Mouse (Mus musculus): ENCODE data around the gene Rora.

Gene Rora

DNA sequence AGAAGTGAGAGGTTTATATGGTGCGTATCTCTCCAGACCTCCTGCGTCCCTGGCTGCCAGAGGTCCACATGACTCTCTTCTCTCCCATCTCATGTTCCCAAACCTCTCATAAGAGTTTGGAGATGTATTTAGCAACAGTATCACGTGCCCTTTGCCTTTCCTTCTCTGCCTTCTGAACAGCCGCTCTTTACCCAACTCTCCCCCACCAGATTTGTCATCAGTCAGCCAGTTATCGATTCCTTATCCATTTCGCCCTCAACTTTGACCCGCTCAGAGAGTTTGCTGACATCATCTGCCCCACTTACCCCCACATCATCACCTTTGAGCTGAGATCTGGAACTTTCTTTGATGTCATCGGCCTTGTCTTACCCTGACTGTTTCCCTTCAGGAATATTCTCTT is 230.1 kb downstream of the Rora start:
- DNase-seq (ENCODE audit: low spot score in 2 of 2), result no peak

DNA sequence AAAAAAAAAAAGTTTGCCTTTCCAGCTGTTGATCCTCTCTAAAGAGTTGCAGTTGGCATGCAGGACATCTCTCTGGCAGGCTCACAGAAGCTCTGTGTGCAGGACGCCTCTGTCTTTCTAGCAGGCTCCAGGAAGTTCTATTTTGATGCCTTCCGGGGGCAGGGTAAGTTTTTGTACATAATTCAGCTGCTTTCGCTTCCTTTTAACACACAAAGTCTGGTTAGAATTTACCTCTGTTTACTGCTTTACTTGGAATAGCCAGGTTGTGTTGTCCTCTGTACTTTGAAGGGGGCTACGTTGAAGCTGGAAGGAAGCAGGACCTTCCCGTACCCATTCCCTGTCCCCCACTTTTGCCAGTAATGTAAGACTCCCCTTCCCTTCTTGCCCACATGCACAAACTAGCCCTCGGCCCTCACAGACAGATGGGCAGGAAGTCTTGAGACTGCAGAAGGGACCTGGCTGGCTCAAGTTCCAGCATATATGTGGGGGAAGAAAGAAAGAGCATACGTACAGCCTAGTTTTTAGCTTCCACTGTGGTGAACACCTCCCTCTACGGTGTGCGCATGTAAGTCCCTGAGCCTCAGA is 231.0 kb downstream of the Rora start:
- DNase-seq (ENCODE audit: low spot score in 2 of 2), result peak in 1 of 2 experiments; percentile 23

DNA sequence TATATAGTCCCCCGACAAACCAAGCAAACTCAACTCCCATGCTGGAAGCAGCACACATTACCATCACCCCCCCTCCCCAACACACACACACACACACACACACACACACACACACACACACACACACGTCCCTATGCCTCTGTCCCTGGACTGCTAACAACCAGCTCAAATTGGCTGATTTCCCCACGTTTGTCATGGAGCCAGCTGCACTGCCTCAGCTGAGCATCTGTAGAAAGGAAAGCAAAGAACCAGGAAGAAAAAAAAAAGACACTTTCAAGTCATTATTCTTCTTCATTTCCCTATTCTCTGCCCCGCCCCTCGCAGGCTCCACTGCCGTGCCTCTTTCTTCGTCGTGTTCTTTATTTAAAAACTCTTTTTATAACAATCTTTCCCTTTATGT is 235.1 kb downstream of the Rora start:
- no peak for DNase-seq (ENCODE audit: low spot score in 2 of 2)

DNA sequence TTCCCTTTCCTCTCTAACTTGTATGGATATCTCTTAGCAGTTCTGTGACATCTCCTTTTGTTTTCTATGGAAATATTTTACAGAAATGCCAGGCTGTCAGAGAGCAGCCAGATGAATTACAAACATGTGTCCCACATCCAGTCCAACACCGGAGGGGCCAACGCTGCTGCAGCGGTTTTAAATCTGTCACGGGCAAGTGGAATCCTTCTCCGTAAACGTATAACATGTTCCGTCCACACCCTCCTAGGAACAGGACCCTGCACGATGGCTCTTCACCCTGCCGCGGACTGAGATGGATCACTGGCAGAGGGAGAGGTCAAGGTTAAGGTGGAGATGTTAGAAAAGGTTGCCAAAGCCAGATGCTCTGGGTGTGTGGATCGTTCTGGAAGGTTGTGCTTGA is 237.8 kb downstream of the Rora start:
- DNase-seq (ENCODE audit: low spot score in 2 of 2), result no peak

DNA sequence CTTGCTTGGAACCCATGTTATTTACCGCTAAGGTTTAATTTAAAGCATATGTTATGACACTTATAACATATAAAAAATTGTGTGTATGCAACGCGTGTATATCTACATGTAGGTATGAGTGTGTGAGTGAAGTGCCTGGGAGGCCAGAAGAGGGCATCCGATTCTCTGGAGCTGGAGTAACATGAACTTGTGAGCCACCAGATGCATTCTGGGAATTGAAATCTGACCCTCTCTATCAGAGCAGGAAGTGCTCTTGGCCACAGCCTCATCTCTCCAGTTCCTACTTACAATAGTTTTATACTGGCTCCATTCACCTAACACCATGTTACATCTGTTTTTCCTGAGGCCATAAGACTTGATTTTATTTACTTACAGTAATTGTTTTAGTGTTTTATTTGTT is 238.8 kb downstream of the Rora start:
- DNase-seq (ENCODE audit: low spot score in 2 of 2), result no peak

DNA sequence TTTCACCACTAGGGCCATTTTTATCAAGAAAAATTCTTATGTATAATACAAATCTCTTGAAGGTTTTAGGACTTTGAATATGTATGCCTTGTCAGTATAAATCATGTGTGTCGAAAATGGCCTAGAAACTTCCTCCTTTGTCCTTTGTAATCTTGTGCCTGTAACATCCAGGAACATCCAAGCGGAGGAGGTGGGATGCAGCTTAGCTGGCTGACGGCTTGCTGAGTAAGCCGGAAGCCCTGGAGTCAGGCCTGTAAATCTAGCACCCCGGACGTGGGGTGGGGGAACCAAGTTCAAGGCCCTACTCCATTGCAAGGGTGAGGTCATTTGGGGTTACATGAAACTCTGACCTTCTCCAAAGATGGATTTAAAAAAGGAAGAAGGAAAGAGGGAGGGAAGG is 239.3 kb downstream of the Rora start:
- DNase-seq (ENCODE audit: low spot score in 2 of 2), result no peak

DNA sequence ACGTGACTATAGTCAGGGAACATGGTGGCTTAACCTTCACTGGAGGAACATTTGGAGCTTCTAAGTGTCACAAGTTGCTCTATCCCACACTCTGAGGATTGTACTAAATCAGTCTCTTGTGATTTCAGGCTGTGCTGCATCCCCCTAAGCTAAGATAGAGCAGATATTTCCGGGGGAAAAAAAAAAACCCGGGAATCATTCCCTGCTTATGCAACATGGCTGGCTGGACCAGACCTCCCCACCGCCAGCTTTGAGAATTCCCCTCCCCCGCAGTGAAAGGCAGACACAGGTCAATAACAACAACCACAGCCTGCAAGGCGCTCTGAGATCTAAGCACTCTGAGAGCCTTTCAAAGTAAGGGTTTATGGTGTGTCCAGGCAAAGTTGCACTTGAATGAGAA is 244.7 kb downstream of the Rora start:
- no peak for DNase-seq (ENCODE audit: low spot score in 2 of 2)

DNA sequence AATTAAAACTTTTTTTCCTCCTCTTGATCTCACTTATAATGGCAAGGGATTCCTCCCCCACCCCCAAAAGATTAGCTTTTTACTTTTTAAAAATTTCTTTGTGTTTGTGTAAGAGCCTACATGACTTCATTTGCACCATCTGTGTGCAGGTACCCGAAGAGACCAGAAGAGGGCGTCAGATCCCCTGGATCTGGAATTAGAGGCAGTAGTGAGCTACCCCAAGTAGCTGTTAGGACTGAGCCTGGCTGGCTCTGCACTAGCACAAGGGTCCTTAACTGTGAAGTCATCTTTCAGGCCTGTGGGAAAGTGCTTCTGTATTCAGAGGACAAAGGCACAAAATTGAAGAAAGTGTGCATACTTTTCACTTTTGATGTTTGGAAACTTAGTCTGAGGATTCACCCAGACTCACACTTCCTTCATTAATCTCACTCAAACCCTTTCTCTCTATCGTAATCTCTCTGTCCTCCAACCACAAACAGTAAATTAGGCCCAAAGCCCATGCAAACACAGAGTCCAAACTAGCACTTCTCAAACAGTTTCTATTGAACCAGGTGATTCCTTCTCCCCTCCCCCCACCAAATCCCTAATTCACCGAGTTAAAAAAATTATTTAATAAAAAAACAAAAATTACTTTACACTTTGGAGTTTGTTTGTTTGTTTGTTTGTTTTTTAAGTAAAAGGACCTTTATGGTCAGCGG is 246.1 kb downstream of the Rora start:
- DNase-seq (ENCODE audit: low spot score in 2 of 2), result no peak

DNA sequence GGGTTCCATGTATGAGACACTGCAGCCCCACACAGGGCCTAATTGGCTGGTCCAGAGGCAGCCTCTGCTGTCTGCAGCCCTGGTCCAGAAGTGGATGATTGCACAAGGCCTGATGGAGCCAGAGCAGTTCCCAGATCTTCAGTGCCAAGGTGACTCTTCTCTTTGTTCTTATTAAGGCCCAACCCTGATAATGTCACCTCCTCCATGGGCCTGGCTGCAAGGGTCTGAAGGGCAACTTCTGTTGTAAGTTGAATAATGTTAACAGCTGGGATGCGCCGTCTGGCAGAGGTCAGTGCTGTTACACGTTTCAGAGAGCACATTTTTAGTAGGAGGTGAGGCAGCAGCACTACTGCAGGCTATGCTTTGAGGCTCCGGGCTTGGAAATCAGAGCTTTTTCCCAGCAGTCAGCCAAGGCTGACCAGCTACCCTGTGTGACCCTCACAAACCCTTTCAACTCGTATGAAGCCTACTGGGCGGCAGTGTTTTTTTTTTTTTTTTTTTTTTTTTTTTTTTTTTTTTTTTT is 252.8 kb downstream of the Rora start:
- no peak for DNase-seq (ENCODE audit: low spot score in 2 of 2)

DNA sequence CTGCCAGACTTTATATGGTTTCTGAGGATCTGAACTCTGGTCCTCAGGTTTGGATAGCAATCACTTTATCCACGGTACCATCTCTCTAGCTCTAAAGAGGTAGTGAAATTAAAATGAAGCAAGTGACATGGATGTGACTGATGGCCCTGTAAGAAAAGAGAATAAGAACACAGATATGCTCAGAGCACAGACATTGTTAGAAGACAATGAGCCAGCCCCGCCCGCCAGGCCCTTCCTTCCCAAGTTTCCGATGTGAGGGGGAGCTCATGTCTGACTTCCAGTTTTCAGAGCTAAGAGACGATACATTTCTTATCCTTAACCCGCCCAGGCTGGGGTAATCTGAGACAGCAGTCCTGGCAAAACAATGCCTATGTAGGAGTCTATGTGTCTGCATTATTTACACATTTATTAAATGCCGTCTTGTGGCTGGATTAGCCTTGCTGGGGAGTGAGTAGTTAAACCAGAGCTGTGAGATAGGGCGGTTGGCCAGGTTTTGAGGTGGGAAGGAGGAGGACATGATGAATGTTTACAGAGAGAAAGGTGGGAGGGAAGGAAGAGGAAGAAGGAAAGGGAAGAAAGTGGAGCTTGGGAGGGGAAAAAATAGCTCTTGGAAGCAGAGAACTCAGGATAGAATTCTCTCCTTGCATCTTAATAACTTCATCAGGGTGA is 259.0 kb downstream of the Rora start:
- DNase-seq (ENCODE audit: low spot score in 2 of 2), result no peak

DNA sequence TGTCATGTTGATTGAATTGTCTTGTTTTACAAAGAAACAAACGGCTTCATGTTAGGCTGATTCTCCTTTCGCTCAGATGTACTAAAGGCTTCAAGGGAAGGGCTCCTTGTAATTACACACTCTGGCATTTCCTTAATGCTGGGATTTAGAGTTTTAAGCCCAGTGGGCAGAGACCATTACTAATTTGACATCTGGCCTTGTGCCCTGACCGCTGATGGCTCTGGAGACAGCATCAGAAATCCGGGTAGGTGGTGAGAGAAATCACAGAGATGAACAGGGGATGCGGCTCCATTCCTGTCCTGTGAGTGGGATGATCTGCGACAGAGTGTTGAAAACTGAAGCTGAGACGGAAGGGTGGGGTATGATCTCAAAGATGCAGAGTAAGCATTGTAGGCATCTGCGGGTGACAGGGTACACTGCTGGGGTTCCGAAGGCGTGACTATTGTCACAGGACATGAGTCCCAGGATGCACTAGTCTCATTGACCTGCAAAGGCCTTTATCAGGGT is 259.7 kb downstream of the Rora start:
- no peak for DNase-seq (ENCODE audit: low spot score in 2 of 2)

DNA sequence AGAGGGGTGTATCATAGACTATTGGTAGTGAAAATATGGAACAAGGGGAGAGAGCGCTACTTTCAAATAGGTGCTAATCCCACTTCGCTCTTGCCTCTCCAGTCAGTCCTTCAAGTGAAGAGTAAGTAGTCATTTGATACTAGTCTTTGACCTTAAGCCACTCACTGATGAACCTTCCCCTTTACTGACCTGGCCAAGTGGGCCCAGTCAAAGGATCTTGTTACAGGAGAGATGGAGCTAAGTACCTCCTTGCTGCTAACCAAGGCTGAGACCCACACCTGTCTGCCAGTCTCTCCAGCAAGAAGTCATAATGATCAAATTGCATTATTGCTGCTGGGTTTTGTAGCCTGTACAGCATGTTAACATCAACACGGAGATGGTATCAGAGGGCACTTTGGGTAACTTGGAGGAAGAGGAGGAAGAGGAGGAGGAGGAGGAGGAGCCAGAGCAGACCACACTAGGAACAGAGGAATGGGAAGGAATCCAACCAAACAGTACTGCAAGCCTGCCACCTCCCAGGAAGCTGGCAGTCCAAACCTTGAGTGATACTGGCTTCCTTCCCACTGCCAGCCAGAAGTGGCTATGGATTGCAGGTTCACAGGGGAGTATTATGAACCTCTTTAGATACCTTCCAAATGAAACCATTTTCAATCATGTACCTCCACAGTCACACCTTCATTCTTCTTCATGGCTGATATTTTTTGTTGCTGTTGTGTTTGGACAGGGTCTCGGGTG is 261.1 kb downstream of the Rora start:
- DNase-seq (ENCODE audit: low spot score in 2 of 2), result no peak

DNA sequence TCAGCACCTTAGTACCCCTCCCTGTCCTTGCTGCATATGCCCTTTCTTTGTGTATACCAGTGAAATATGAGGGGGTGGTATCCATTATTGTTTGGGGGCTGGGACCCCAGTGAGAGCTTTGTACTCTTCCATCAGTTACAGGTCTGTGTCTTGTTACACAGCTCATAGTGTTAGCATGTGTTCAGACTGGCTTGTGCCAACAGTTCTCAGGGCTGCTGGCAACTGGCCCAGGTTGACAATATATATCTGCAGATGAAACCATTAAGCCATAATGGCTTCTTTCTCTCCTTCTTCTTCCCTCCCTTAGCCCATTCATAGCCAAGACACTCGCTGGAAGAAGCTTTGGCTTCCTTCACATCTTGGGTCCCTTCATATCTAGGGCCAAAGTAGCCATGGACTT is 263.2 kb downstream of the Rora start:
- no peak for DNase-seq (ENCODE audit: low spot score in 2 of 2)

DNA sequence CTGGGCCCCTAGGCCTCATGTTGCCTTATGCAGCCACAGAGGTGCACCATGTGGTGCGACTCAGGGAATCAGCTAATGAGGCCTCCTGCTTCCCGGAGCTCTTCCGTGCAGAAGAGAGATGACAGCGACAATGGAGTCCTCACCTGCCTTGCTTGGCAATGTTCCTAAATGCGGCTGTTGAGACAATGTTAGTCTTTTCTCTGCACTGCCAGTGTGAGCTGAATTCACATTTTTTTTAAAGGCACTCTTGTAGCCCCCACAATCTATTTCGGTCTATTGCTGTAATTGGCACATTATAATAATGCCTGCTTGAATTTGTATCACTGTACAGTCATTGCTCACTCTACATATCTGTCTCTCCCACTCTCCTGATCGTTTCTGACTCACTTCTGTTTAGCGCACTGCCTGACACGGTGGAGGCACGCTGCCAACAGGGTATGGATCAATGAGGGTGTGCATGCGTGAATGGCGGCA is 269.6 kb downstream of the Rora start:
- no peak for DNase-seq (ENCODE audit: low spot score in 2 of 2)

DNA sequence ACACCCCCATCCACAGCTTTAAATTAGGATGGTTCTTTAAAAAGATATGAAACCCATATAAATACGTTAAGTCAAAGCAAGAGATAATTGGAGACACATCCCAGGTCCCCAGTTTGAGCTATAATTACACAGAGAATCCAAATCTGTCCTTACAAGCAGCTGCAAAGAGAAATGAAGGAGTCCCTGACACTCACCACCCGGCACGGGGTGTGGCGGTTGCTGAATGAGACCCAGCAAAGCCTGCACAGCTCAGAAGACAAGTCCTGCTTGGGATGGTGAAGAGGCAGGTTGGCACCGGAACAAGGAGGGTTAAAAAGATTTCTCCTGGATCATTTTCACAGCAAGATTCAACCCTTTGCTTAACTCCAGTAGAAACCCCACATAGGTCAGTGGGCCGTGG is 272.8 kb downstream of the Rora start:
- no peak for DNase-seq (ENCODE audit: low spot score in 2 of 2)

DNA sequence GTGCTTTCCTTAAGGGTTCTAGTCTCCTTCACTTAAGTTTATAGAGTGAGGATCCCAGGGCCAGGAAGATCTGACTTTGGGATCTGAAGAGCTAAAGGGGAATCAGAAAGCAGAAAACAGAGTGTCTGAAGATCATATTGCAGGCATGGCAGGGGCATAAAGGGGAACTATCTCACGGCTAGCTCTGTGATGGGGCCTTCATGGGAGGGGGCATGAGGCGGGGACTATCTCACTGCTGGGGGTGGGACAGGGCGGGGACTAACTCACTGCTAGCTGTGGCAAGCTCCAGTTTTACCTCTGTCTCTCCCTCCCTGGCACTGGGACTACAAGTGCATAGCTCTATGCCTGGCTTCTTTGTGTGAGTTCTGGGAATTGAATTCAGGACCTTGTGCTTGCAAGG is 279.6 kb downstream of the Rora start:
- no peak for DNase-seq (ENCODE audit: low spot score in 2 of 2)

DNA sequence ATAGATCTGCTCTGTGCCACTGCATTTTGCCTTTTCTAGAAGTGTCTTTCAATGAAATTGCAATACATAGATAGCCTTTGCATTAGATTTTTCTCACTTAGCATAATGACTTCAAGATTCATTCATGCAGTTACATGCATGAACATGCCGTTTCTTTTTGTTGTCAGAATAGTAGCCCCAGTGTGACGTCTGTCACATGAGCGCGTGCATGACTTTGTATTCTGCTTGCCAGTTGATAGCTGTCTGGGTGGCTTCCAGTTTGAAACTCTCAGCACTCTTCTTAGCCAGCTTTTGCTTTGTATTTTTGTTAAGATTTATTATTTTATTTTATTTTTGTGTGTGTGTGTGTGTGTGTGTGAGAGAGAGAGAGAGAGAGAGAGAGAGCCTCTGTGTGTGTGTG is 280.7 kb downstream of the Rora start:
- DNase-seq (ENCODE audit: low spot score in 2 of 2), result no peak

DNA sequence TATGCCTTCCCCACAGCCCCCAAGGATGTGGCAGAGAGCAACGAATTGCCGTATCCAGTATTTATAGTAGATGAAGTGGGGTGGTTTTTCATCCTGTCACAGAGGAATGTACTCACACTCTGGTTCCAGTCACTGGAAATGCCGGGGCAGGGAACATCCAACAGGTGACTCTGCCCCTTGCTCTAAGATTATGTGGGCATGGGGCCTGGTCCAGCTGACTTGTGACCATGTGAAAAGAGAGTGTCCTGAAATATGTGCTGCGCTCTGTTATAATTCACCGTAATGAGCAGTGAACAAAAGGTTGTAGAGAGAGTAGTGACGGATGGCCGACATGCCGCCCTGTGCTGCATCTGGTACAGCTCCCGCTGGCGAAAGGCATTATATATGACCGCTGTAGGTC is 282.0 kb downstream of the Rora start:
- DNase-seq (ENCODE audit: low spot score in 2 of 2), result no peak

DNA sequence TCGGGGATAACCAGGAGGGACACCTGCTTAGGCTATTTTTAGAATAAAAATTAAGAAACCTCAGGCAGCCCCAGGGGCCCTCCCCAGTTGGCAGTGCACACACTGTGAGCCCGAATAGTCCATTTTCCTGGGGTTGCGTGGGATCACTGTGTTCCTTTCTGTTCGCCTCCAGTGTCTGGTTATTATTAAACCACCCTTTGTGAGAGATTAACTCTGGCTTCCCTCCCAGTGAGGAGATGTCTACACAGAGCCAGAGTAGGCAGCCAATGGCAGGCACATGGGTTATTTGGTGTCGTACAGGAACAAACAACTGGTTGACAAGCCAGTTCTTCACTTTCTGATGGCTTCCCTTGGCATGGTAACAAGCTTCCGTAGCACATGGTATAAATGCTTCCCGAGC is 287.5 kb downstream of the Rora start:
- no peak for DNase-seq (ENCODE audit: low spot score in 2 of 2)

DNA sequence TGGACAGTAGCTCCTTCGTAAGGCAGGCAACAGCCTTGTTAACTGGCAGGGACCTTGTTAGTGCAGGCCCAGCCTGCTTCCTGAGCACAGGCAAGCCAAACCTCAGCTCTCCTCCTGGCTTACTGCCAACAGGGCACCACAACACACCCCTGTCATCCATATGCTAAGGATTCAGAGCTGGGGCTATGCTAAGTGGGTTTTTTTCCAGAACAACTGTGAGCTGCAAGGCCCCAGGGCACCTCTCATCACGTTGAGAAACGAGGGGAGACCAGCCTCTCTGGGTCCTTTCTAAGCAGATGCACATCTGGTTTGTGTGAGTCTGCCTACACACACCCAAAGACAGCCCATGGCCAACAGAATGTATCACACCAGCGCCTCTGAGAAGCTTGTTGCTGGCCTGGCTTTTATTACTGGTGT is 289.0 kb downstream of the Rora start:
- no peak for DNase-seq (ENCODE audit: low spot score in 2 of 2)

DNA sequence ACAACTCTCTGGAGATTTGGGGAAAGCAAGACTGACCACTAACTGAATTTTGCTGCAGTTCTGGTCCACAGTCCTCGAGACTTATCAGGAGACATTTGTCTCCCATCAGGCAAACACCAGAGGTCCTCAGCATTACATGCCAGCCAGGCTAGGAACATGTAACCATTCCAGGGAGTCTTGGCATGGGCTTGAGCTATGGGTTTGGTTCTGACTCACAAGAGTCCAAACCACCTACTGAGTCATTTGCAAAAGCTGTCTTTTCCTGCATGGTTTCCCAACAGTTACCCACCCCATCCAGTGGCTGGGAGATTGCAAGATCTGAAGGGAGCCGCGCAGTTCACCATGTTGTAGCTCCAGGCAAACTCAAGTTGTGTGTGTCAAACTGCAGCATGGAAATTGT is 290.4 kb downstream of the Rora start:
- no peak for DNase-seq (ENCODE audit: low spot score in 2 of 2)

DNA sequence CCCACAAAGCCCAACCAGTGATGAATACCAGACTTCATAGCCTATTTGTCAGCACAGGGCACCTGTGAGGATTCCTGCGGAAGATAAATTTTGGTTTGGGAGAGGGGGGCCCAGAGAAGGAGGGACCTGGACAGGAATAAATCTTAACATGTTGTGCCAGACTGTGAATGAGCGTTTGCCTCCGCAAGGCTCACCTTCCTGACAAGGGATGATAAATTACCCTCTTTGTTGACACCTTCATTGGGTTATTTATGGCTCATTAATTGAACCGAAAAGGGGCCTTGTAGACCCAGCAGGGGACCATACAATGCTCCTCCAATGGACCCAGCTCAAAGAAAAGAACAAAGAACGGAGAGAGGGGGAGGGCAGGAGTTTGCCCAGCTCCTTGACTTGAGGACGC is 294.1 kb downstream of the Rora start:
- DNase-seq (ENCODE audit: low spot score in 2 of 2), result no peak
